Mouse (Mus musculus) monocyte, adult 59 days (primary cell): ENCODE results near the gene Pars2. TPM values are rescaled to one million over a fixed set of nuclear protein-coding genes. Genes with fewer than 3 reads are reported as not detected.

Experiments
- total RNA-seq, 2 experiments: library from RNA; stranded (reverse); gene quantifications; one replicate each; pipeline ENCODE4 v1.2.4; 2023

The Pars2 gene
- total RNA-seq = 1 to 10 TPM; 2.8 to 2.9 TPM

GRCm38 (mm10) chr4:106650833-106651527, at the start of gene Pars2:
Gene Pars2 (plus strand): TSS chr4:106651069.

GRCm38 (mm10) chr4:106617056-106617455, 33.8 kb upstream of the Pars2 start, which contains the start of gene Lexm:
Gene Lexm (minus strand): TSS chr4:106617241.

GRCm38 (mm10) chr4:106622030-106622493, 28.8 kb upstream of the Pars2 start, which contains the start of gene Ttc22:
Gene Ttc22 (plus strand): TSS chr4:106622432.

GRCm38 (mm10) chr4:106678442-106679118, 27.7 kb downstream of the Pars2 start, which contains the start of gene Ttc4:
Gene Ttc4 (minus strand): TSS chr4:106678944.

Other genes starting within 250 kb of the Pars2 start
- not detected for gene Pcsk9, start 186.7 kb upstream of the Pars2 start, total RNA-seq
- not detected for gene Bsnd, start 158.8 kb upstream of the Pars2 start, total RNA-seq
- gene Dhcr24, start 90.0 kb upstream of the Pars2 start, total RNA-seq = 10 to 100 TPM; 12.2 to 13.2 TPM
- not detected for gene Lexm, start 33.8 kb upstream of the Pars2 start, total RNA-seq
- not detected for gene Ttc22, start 28.6 kb upstream of the Pars2 start, total RNA-seq
- 10 to 100 TPM; 22.7 to 26.6 TPM for gene Ttc4, start 27.9 kb downstream of the Pars2 start, total RNA-seq
- under 1 TPM; 0.36 to 0.50 TPM for gene Mroh7, start 79.9 kb downstream of the Pars2 start, total RNA-seq
- not detected for gene Fam151a, start 82.8 kb downstream of the Pars2 start, total RNA-seq
- 10 to 100 TPM; 22.6 to 23.0 TPM for gene Acot11, start 153.9 kb downstream of the Pars2 start, total RNA-seq